Mouse (Mus musculus) testis, postnatal 14 days (tissue): ENCODE results near the gene Rexo4.
A peak's percentile ranks its signal among the peaks of the same experiment; 100 is the strongest.

ENCODE experiments used
- DNase-seq: peaks from one replicate; pipeline ENCODE4 v3.0.0; 2021; ENCODE audit warnings: low spot score

Rexo4 gene

GRCm38 (mm10) chr2:26910124-26910993 is 53.8 kb downstream of the Rexo4 start, which contains the start of the genes Med22 and Rpl7a:
Med22 (minus strand) TSS chr2:26910677.
Rpl7a (plus strand) TSS chr2:26910764.
- peak; percentile 99 for DNase-seq

- DNase-seq: no peak
These were observed 54.8 kb downstream of the Rexo4 start for GRCm38 (mm10) chr2:26909387-26909784.

- DNase-seq: no peak
These were observed 55.3 kb downstream of the Rexo4 start for GRCm38 (mm10) chr2:26908710-26909386.

- DNase-seq: no peak
These were observed 57.1 kb downstream of the Rexo4 start for GRCm38 (mm10) chr2:26907109-26907508.

GRCm38 (mm10) chr2:26906431-26906830 is 57.8 kb downstream of the Rexo4 start:
- no peak for DNase-seq

GRCm38 (mm10) chr2:26905936-26906335 is 58.2 kb downstream of the Rexo4 start:
- no peak for DNase-seq
